Mouse (Mus musculus) brain, embryonic 14.5 days (tissue): Measurements from ENCODE around the gene Tcaim.

Source experiments
- CTCF ChIP-seq: fragments of 200-500 bp; IDR thresholded peaks from 2 replicates; pipeline ENCODE4 v1.5.1; 2012; ENCODE audit warnings: inconsistent platforms, mild to moderate bottlenecking, moderate library complexity, borderline replicate concordance; ENCODE audit not compliant: insufficient read depth, insufficient read length; ENCODE audit errors: extremely low read depth
- POLR2A ChIP-seq: fragments of 200-500 bp; IDR thresholded peaks from 2 replicates; pipeline ENCODE4 v1.6.1; 2012; ENCODE audit warnings: mild to moderate bottlenecking, inconsistent platforms, borderline replicate concordance; ENCODE audit not compliant: poor library complexity, insufficient read depth, insufficient read length, severe bottlenecking; ENCODE audit errors: extremely low read depth

DNA sequence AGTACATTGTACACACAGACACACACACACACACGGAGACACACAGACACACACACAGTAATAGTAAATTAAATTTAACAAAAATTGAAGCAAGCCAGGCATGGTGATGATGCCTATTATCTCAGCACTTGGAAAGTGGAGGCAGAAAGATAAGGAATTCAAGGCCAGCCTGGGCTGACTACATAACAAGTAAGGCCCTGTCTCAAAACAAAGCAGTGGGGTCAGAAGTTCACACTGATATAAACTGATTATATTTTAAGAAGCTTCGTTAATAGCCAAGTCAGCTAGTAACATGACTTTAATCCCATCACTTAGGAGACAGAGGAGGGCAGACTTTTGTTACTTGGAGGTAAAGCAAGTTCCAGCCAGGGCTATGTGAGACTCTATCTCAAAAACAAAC, 58.4 kb downstream of the Tcaim start:
- no peak for TF ChIP-seq POLR2A
- TF ChIP-seq CTCF: no peak
